Mouse (Mus musculus) limb, embryonic 14.5 days (tissue): ENCODE measurements around the gene Osbpl3. TPM values are rescaled to one million over a fixed set of nuclear protein-coding genes. Genes with fewer than 3 reads are reported as not detected.

Source experiments
- ATAC-seq: fragments of 200-750 bp; cut with Nextera tagmentation; 2 replicates; pipeline ENCODE4 v1.8.0; 2017; ENCODE audit warnings: low read depth, moderate number of reproducible peaks, moderate TSS enrichment; ENCODE audit not compliant: low FRiP score
- DNase-seq: peaks from one replicate; pipeline ENCODE4 v3.0.0-alpha.2; 2015; ENCODE audit warnings: low spot score
- H3K27ac ChIP-seq: fragments of 300-500 bp; sonication (generic); replicated peaks from 2 replicates; pipeline ENCODE4 v1.5.1; 2014; ENCODE audit warnings: low read depth, mild to moderate bottlenecking, low read length, moderate library complexity, mixed read lengths
- H3K27me3 ChIP-seq: fragments of 300-500 bp; sonication (generic); 2 replicates; pipeline ENCODE4 v1.6.1; 2014; ENCODE audit warnings: low read length, mixed read lengths; ENCODE audit not compliant: control insufficient read depth, insufficient read depth
- H3K36me3 ChIP-seq: fragments of 300-500 bp; sonication (generic); 2 replicates; pipeline ENCODE4 v1.6.1; 2014; ENCODE audit warnings: mild to moderate bottlenecking, low read length, moderate library complexity, mixed read lengths; ENCODE audit not compliant: control insufficient read depth, insufficient read depth
- H3K4me1 ChIP-seq: fragments of 300-500 bp; sonication (generic); 2 replicates; pipeline ENCODE4 v1.6.1; 2014; ENCODE audit warnings: antibody characterized with exemption, low read length, mixed read lengths; ENCODE audit not compliant: control insufficient read depth, insufficient read depth
- H3K4me2 ChIP-seq: fragments of 300-500 bp; sonication (generic); replicated peaks from 2 replicates; pipeline ENCODE4 v1.6.1; 2014; ENCODE audit warnings: low read depth, mild to moderate bottlenecking, low read length, moderate library complexity; ENCODE audit not compliant: severe bottlenecking
- H3K4me3 ChIP-seq: fragments of 300-500 bp; sonication (generic); replicated peaks from 2 replicates; pipeline ENCODE4 v1.5.1; 2014; ENCODE audit warnings: low read length
- H3K9ac ChIP-seq: fragments of 300-500 bp; sonication (generic); 2 replicates; pipeline ENCODE4 v1.6.1; 2014; ENCODE audit warnings: mild to moderate bottlenecking, low read depth, low read length, moderate library complexity; ENCODE audit not compliant: severe bottlenecking
- H3K9me3 ChIP-seq: fragments of 300-500 bp; sonication (generic); 2 replicates; pipeline ENCODE4 v1.6.1; 2016; ENCODE audit warnings: low read length; ENCODE audit not compliant: control insufficient read depth
- POLR2A ChIP-seq: fragments of 200-500 bp; IDR thresholded peaks from 2 replicates; pipeline ENCODE4 v1.8.0; 2012; ENCODE audit warnings: inconsistent platforms, mild to moderate bottlenecking, moderate library complexity, borderline replicate concordance; ENCODE audit not compliant: insufficient read depth, insufficient read length; ENCODE audit errors: extremely low read depth
- WGBS: fragments of 180-500 bp; shearing (Covaris S2); extraction: QIAGEN DNeasy Blood & Tissue Kit; methylation state at CpG from one replicate; pipeline ENCODE4 v1.1.7; 2014; 5-methylcytosine and 5-hydroxymethylcytosine counted together
- polyA plus RNA-seq, 2 experiments: library from polyadenylated mRNA; depleted of rRNA in 1 of 2; stranded (reverse) in 1 of 2; unstranded in 1 of 2; fragments of >200 nt; fragmentation: Nextera tagmentation in 1 of 2; extraction: Ambion mirVana in 1 of 2; gene quantifications; 2 replicates each; pipeline versions ENCODE4 v1.2.1 to v1.2.3; 2012 to 2014

Gene Osbpl3
- polyA plus RNA-seq, 2 experiments = 10.9 to 19.8 TPM

- no peak overlapping the region for H3K4me2 ChIP-seq
- no peaks in the 10 kb centered on the region for H3K9me3 ChIP-seq
- no peak overlapping the region for H3K9ac ChIP-seq
- DNase-seq = no peak
- ATAC-seq = no peak
- TF ChIP-seq POLR2A = no peak
- 91% methylated on average over 6 of the region's 6 CpGs for WGBS
- no peak overlapping the region for H3K4me3 ChIP-seq
- H3K27me3 ChIP-seq = no peaks in the 10 kb centered on the region
- no peak overlapping the region for H3K27ac ChIP-seq
- H3K4me1 ChIP-seq = peaks cover 2% of the 10 kb centered on the region
- no peaks in the 10 kb centered on the region for H3K36me3 ChIP-seq
Observed at GRCm38 (mm10) chr6:50398324-50398723, 57.7 kb downstream of the Osbpl3 start.

- no peak for TF ChIP-seq POLR2A
- Histone ChIP-seq H3K4me2 (no peak overlapping the region), H3K4me1 (no peaks in the 10 kb centered on the region; the same call in 1 of the 2 replicates), H3K4me3 (no peak overlapping the region), H3K9ac (no peak overlapping the region), H3K36me3 (no peaks in the 10 kb centered on the region), H3K9me3 (no peaks in the 10 kb centered on the region), H3K27me3 (no peaks in the 10 kb centered on the region), H3K27ac (no peak overlapping the region)
- ATAC-seq (no peak), DNase-seq (no peak)
- WGBS = 71% methylated on average over 5 of the region's 5 CpGs
Observed at GRCm38 (mm10) chr6:50397116-50397515, 58.9 kb downstream of the Osbpl3 start.

GRCm38 (mm10) chr6:50395641-50396312 is 60.2 kb downstream of the Osbpl3 start:
- no peaks in the 10 kb centered on the region for H3K36me3 ChIP-seq
- no peak overlapping the region for H3K27ac ChIP-seq
- no peak overlapping the region for H3K4me2 ChIP-seq
- no peak for ATAC-seq
- no peak for TF ChIP-seq POLR2A
- H3K9me3 ChIP-seq = no peaks in the 10 kb centered on the region
- no peak for DNase-seq
- no peak overlapping the region for H3K4me3 ChIP-seq
- H3K4me1 ChIP-seq = no peaks in the 10 kb centered on the region; the same call in 1 of the 2 replicates
- no peak overlapping the region; the same call in 1 of the 2 replicates for H3K9ac ChIP-seq
- H3K27me3 ChIP-seq = no peaks in the 10 kb centered on the region
- WGBS = 71% methylated on average over 7 of the region's 7 CpGs

- Histone ChIP-seq H3K4me3 (no peak overlapping the region), H3K27ac (no peak overlapping the region), H3K27me3 (no peaks in the 10 kb centered on the region), H3K9ac (no peak overlapping the region), H3K36me3 (no peaks in the 10 kb centered on the region), H3K4me1 (no peaks in the 10 kb centered on the region), H3K4me2 (no peak overlapping the region), H3K9me3 (no peaks in the 10 kb centered on the region)
- DNase-seq = no peak
- TF ChIP-seq POLR2A = no peak
- 82% methylated on average over 3 of the region's 3 CpGs for WGBS
- no peak for ATAC-seq
Observed at GRCm38 (mm10) chr6:50394432-50394831, 61.6 kb downstream of the Osbpl3 start.

- Histone ChIP-seq H3K4me2 (no peak overlapping the region), H3K9me3 (no peaks in the 10 kb centered on the region), H3K4me1 (no peaks in the 10 kb centered on the region), H3K36me3 (no peaks in the 10 kb centered on the region), H3K9ac (no peak overlapping the region), H3K27ac (no peak overlapping the region), H3K27me3 (no peaks in the 10 kb centered on the region), H3K4me3 (no peak overlapping the region)
- DNase-seq (no peak), ATAC-seq (no peak)
- no peak for TF ChIP-seq POLR2A
- 92% methylated on average over 8 of the region's 8 CpGs for WGBS
Observed at GRCm38 (mm10) chr6:50393960-50394359, 62.0 kb downstream of the Osbpl3 start.
